Mouse (Mus musculus) retina, embryonic 14.5 days (tissue): Measurements from ENCODE around the gene Nop9.

Experiments
- DNase-seq: peaks from one replicate; pipeline ENCODE4 v3.0.0-alpha.2; 2015; ENCODE audit warnings: low spot score

Gene Nop9

GRCm38 (mm10) chr14:55769087-55769703 is 23.7 kb downstream of the Nop9 start:
- DNase-seq, result no peak

GRCm38 (mm10) chr14:55776711-55777110 is 31.2 kb downstream of the Nop9 start:
- no peak for DNase-seq

GRCm38 (mm10) chr14:55777176-55777575 is 31.7 kb downstream of the Nop9 start:
- DNase-seq, result no peak

- DNase-seq, result no peak
These were observed 32.3 kb downstream of the Nop9 start for GRCm38 (mm10) chr14:55777806-55778205.

- no peak for DNase-seq
These were observed 33.2 kb downstream of the Nop9 start for GRCm38 (mm10) chr14:55778686-55779085.

GRCm38 (mm10) chr14:55779656-55780055 is 34.2 kb downstream of the Nop9 start:
- DNase-seq, result no peak

- no peak for DNase-seq
These were observed 35.2 kb downstream of the Nop9 start for GRCm38 (mm10) chr14:55780736-55781135.

GRCm38 (mm10) chr14:55781310-55781709 is 35.8 kb downstream of the Nop9 start:
- peak; percentile 91 for DNase-seq

GRCm38 (mm10) chr14:55782361-55782960 is 37.0 kb downstream of the Nop9 start:
- no peak for DNase-seq

GRCm38 (mm10) chr14:55783171-55783957 is 37.9 kb downstream of the Nop9 start:
- peak; percentile 45 for DNase-seq

- no peak for DNase-seq
These were observed 38.4 kb downstream of the Nop9 start, which contains the start of gene Adcy4 for GRCm38 (mm10) chr14:55783958-55784235. Gene Adcy4 (minus strand): TSS chr14:55784095.

- DNase-seq, result peak; percentile 62
These were observed 39.7 kb downstream of the Nop9 start for GRCm38 (mm10) chr14:55785195-55785594.

- no peak for DNase-seq
These were observed 42.2 kb downstream of the Nop9 start for GRCm38 (mm10) chr14:55787731-55788130.

GRCm38 (mm10) chr14:55788256-55789050 is 43.0 kb downstream of the Nop9 start, which contains the start of gene Ripk3:
Gene Ripk3 (minus strand): TSS chr14:55788865.
- DNase-seq, result no peak

- DNase-seq, result no peak
These were observed 48.0 kb downstream of the Nop9 start for GRCm38 (mm10) chr14:55793461-55793860.

- no peak for DNase-seq
These were observed 48.5 kb downstream of the Nop9 start for GRCm38 (mm10) chr14:55793946-55794345.

- DNase-seq, result no peak
These were observed 50.1 kb downstream of the Nop9 start for GRCm38 (mm10) chr14:55795380-55796163.
